Mouse (Mus musculus): ENCODE results near the gene Adgrl1. TPM values are rescaled to one million over a fixed set of nuclear protein-coding genes. Genes with fewer than 3 reads are reported as not detected.

Gene Adgrl1
- polyA plus RNA-seq, 1 experiment: 81.1 TPM

DNA sequence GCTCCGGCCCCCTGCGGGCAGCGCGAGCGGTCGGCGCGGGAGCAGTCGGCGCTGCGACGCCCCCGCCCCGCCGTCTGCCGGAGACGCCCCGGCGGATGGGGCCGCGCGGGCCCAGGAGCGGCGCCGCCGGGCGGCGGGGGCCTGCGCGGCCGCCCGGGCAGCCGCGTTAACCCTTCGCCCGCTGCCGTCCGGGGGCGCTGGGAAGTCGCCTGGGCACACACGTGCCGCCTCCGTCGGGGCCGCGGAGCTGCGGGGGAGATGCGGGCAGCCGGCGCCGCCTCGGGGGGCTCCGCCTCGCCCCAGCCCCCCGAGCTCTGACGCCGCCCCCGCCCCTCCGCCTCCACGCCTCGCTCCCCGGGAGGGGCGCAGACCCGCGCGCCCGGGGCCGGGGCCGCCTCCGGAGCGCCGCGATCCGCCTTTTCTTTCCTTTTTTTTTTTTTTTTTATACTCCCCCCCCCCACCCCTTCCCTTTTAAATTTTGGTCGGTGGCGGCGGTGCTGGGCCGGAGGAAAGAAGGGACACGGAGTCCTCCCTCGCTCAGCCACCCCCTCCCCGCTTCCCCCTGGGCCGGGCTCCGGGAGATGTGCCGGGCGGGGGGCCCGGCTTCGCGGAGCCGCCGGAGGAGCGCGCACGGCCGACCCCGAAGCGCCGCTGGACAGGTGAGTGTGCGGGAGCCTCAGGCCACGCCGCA, 506 bp downstream of the Adgrl1 start:
- no peak for DNase-seq
- H3K4me3 ChIP-seq (replicated peaks; ENCODE audit: extremely low read depth, low read depth, low read length): peak overlapping the region; percentile 74
- TF ChIP-seq CTCF (IDR thresholded peaks at IDR 0.05; ENCODE audit: insufficient read depth, low read length) (no peak), POLR2A (IDR thresholded peaks at IDR 0.05; ENCODE audit: borderline replicate concordance, extremely low read depth, low read depth, low read length) (no peak)
- peaks cover 2% of the 10 kb centered on the region for H3K4me1 ChIP-seq (ENCODE audit: control insufficient read depth, insufficient read depth, low read length)
- 2% methylated on average over 97 of the region's 100 CpGs for WGBS

DNA sequence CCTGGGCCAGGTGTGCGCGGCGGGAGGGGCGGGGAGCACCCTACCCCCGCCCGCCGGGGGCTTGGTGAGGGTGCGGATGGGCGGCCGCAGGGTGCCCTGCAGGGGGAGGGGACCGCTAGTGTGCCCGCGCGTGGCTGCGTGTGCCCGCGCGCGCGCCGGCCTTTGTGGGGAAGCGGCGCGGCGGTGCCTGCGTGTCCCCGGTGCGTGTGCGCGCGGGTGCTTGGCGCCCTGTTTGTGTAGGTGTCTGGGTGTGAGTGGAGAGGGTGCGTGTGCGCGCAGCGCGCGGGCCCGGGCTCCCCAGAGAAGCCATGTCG, 1.0 kb downstream of the Adgrl1 start:
- no peak for TF ChIP-seq CTCF (IDR thresholded peaks at IDR 0.05; ENCODE audit: insufficient read depth, low read length)
- TF ChIP-seq POLR2A (IDR thresholded peaks at IDR 0.05; ENCODE audit: borderline replicate concordance, extremely low read depth, low read depth, low read length): no peak
- peak overlapping the region; percentile 74 for H3K4me3 ChIP-seq (replicated peaks; ENCODE audit: extremely low read depth, low read depth, low read length)
- WGBS: under 1% methylated on average over 40 of the region's 40 CpGs
- no peak for DNase-seq
- peaks cover 2% of the 10 kb centered on the region for H3K4me1 ChIP-seq (ENCODE audit: control insufficient read depth, insufficient read depth, low read length)

DNA sequence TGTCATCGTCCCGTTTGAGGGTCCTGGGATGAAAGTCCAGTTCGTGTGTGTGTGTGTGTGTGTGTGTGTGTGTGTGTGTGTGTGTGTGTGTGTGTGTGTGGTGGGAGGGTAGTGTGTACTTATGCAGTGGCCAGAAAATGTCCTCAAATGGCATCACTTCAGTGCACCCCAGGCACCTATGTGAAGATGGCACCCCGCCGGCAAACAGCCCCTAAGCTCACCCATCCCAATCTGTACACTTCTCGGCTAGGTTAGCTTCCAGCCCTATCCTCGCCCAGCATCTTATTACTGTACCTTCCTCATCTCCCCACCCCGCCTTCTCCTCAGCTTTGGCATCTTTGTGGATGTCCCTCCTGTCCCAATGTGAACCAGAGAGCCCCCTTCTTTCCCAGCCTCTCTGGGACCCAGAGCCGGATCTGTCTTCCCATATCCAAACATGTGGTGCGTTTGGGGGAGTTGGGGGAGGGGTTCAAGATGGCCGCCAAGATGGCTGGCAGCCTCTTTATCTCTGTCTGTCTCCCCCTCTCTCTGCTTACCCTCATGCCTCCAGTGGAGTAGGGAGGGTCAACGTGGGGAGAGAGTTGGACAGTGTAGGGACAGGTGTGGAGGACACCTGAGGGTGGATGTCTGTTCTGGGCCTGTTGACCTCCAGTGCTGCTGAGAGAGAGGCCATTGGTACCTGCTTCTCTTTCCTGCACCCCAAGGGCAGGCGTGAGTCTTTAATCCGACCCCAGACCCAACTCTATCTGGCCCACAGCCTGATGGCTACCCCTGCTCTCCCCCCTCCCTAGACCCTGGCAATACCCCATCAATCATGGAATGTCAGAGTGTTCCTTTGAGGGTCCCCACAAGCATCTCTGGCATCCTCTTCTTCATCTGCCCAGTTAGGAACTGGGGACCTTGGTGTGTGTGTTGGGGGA, 1.9 kb downstream of the Adgrl1 start:
- H3K4me1 ChIP-seq (ENCODE audit: control insufficient read depth, insufficient read depth, low read length): peaks cover 2% of the 10 kb centered on the region; the same call in 1 of the 2 replicates
- TF ChIP-seq POLR2A (IDR thresholded peaks at IDR 0.05; ENCODE audit: borderline replicate concordance, extremely low read depth, low read depth, low read length) (no peak), CTCF (IDR thresholded peaks at IDR 0.05; ENCODE audit: insufficient read depth, low read length) (no peak)
- peak overlapping the region; percentile 74 for H3K4me3 ChIP-seq (replicated peaks; ENCODE audit: extremely low read depth, low read depth, low read length)

DNA sequence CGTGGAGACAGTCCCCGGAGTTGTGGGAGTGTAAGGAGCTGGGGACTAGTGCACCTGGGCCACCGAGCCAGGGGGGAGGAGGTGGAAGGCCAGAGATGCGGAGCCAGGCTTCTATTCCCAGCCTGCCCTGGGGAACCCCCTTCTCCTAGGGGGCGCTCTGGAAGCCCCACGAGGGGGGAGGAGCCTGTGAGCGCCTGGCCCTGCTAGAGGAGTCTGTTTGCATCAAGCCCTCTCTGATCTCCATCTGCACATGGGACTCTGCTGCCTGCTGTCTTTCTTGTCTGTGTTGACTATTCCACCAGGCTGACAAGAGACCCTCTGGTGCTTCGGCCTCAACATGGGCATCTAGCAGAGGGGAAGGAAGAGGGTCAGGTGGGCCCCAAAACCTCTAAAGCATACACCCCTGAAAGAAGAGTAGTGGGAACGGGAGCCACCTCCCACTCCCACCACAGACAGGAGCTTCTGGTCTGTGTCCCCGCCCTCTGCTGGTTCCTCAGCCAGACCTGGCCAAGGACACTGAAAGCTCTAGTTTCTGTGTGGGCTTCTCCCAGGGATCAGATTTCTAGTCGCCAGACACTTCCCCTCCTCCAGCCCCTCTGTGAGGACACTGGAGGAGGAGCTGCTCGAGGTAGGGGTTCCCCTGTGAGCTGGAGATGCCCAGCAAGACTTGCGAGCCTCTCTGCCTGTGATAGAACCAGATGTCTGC, 3.2 kb downstream of the Adgrl1 start:
- TF ChIP-seq POLR2A (IDR thresholded peaks at IDR 0.05; ENCODE audit: borderline replicate concordance, extremely low read depth, low read depth, low read length) (no peak), CTCF (IDR thresholded peaks at IDR 0.05; ENCODE audit: insufficient read depth, low read length) (no peak)
- DNase-seq: peak; percentile 30
- 29% methylated on average over 13 of the region's 13 CpGs for WGBS
- H3K4me3 ChIP-seq (replicated peaks; ENCODE audit: extremely low read depth, low read depth, low read length): no peak overlapping the region
- H3K4me1 ChIP-seq (ENCODE audit: control insufficient read depth, insufficient read depth, low read length): peaks cover 2% of the 10 kb centered on the region; the same call in 1 of the 2 replicates

More for the DNA sequence above, 1.9 kb downstream of the Adgrl1 start:
- DNase-seq: no peak
- 28% methylated on average over 14 of the region's 14 CpGs for WGBS

GRCm38 (mm10) chr8:83908583-83908982, 8.7 kb downstream of the Adgrl1 start:
- H3K4me1 ChIP-seq (ENCODE audit: control insufficient read depth, insufficient read depth, low read length): no peaks in the 10 kb centered on the region; the same call in none of the 2 replicates
- H3K4me3 ChIP-seq (replicated peaks; ENCODE audit: extremely low read depth, low read depth, low read length): no peak overlapping the region
- WGBS: 46% methylated on average over 6 of the region's 6 CpGs
- DNase-seq: no peak
- TF ChIP-seq POLR2A (IDR thresholded peaks at IDR 0.05; ENCODE audit: borderline replicate concordance, extremely low read depth, low read depth, low read length): no peak
- no peak for TF ChIP-seq CTCF (IDR thresholded peaks at IDR 0.05; ENCODE audit: insufficient read depth, low read length)

DNA sequence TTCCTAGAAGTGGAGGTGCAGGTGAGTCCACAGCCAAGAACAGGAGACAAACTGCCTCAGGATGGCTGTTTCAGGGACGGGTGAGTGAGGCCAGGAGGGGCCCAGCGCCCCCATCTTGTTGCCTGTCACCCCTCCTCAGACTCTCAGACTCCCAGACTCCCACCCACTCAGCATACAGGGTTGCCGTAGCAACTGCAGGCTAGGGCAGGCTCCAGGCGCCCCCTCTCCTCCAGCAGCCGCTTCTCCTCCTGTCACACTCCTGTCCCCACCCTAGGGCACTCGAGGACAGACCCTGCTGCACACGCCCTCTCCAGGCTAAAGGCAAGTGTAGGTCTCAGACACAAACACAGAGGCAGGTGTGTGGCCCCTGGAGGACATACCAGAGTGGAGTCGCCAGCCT, 9.4 kb downstream of the Adgrl1 start:
- DNase-seq: no peak
- no peak for TF ChIP-seq POLR2A (IDR thresholded peaks at IDR 0.05; ENCODE audit: borderline replicate concordance, extremely low read depth, low read depth, low read length)
- TF ChIP-seq CTCF (IDR thresholded peaks at IDR 0.05; ENCODE audit: insufficient read depth, low read length): no peak
- Histone ChIP-seq H3K4me1 (ENCODE audit: control insufficient read depth, insufficient read depth, low read length) (no peaks in the 10 kb centered on the region; the same call in none of the 2 replicates), H3K4me3 (replicated peaks; ENCODE audit: extremely low read depth, low read depth, low read length) (no peak overlapping the region)
- WGBS: 52% methylated on average over 8 of the region's 8 CpGs

- WGBS: 56% methylated on average over 5 of the region's 5 CpGs
- peaks cover 5% of the 10 kb centered on the region for H3K4me1 ChIP-seq (ENCODE audit: control insufficient read depth, insufficient read depth, low read length)
- no peak overlapping the region for H3K4me3 ChIP-seq (replicated peaks; ENCODE audit: extremely low read depth, low read depth, low read length)
- DNase-seq: peak; percentile 25
- TF ChIP-seq POLR2A (IDR thresholded peaks at IDR 0.05; ENCODE audit: borderline replicate concordance, extremely low read depth, low read depth, low read length): no peak
- TF ChIP-seq CTCF (IDR thresholded peaks at IDR 0.05; ENCODE audit: insufficient read depth, low read length): no peak
Measured at GRCm38 (mm10) chr8:83911809-83912731, 12.2 kb downstream of the Adgrl1 start.

DNA sequence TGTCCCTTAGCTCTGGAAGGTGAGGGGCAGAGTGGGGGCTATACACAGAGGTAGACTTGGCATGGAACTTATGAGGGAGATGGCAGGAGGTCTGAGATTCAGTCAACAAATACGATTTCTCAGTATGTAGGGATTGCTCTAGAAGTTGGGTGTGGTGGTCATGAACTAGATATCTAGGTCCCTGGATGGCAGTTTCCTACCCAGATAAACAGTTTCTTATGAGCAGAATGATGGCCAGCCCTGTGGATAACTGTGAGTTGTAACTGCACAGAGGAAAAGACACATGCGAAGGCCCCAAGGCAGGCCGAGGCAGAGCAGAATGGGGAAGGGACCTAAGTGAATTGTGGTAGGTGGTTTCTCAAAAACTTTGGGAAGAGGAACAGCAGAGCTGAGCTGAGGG, 14.3 kb downstream of the Adgrl1 start:
- 75% methylated on average over 3 of the region's 3 CpGs for WGBS
- no peak overlapping the region for H3K4me3 ChIP-seq (replicated peaks; ENCODE audit: extremely low read depth, low read depth, low read length)
- H3K4me1 ChIP-seq (ENCODE audit: control insufficient read depth, insufficient read depth, low read length): peaks cover 5% of the 10 kb centered on the region
- TF ChIP-seq POLR2A (IDR thresholded peaks at IDR 0.05; ENCODE audit: borderline replicate concordance, extremely low read depth, low read depth, low read length) (no peak), CTCF (IDR thresholded peaks at IDR 0.05; ENCODE audit: insufficient read depth, low read length) (no peak)
- no peak for DNase-seq
